Mouse (Mus musculus): ENCODE data around the gene Robo2.

DNA sequence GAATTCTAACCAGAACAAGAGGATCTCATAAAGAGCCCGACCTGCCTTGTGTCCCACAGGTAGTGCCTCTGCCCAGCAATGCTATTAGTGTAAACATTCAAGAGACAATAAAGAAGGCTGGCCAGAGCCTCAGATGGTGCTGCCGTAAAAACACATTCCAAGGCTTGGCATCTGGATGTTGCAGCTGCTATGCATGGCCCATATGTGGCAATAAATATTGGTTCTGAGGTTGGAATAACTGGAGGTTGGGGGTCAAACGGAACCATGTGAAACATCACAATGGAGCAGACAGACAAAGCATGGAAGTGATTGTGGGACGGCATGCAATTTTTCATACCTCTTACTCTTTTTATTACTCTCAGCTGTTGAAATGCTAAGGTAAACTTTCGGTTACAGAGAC is 189.1 kb downstream of the Robo2 start:
- TF ChIP-seq FLI1 (IDR thresholded peaks at IDR 0.05; ENCODE audit: low read length): no peak
- TF ChIP-seq GATA1 (IDR thresholded peaks at IDR 0.05; ENCODE audit: borderline replicate concordance, low read length): no peak

Data from megakaryocyte, embryonic 14.5 days (primary cell).